Mouse (Mus musculus): ENCODE results near the gene Unc119b. TPM values are rescaled to one million over a fixed set of nuclear protein-coding genes. Genes with fewer than 3 reads are reported as not detected.
"Not testable (repeated sequence)": the region's sequence is repeated elsewhere in the genome, so short reads cannot be mapped to it uniquely, and the experiment has no call there.

Unc119b gene
- polyA plus RNA-seq, 1 experiment from 2014 or later = 8.0 TPM

GRCm38 (mm10) chr5:115118961-115119570 is 15.7 kb downstream of the Unc119b start, which contains the start of gene Acads:
Gene Acads (minus strand): TSS chr5:115119346.
- H3K27me3 ChIP-seq (ENCODE audit: insufficient read depth, low read length) = no peaks in the 10 kb centered on the region
- no peak for TF ChIP-seq CTCF (IDR thresholded peaks at IDR 0.05; ENCODE audit: low read depth)
- TF ChIP-seq EP300 (IDR thresholded peaks at IDR 0.05; ENCODE audit: low read depth) = no peak
- peak; percentile 94 for ATAC-seq
- under 1% methylated on average over 38 of the region's 39 CpGs for WGBS (ENCODE audit: insufficient replicate concordance)
- H3K4me2 ChIP-seq (ENCODE audit: low read depth, low read length) = peak within 1 kb of the TSS; percentile 96
- peak; percentile 90 for DNase-seq
- peaks cover 8% of the 10 kb centered on the region for H3K4me1 ChIP-seq (ENCODE audit: insufficient read depth)
- peak within 1 kb of the TSS; percentile 78 for H3K9ac ChIP-seq (replicated peaks)
- no peaks in the 10 kb centered on the region for H3K9me3 ChIP-seq (ENCODE audit: low read length)
- peak within 1 kb of the TSS; percentile 86 for H3K27ac ChIP-seq (ENCODE audit: low read depth)
- H3K36me3 ChIP-seq (replicated peaks; ENCODE audit: insufficient read depth, low read length) = peaks cover 11% of the 10 kb centered on the region; the same call in 1 of the 2 replicates
- peak within 1 kb of the TSS; percentile 86 for H3K4me3 ChIP-seq (ENCODE audit: low read depth, low read length)

GRCm38 (mm10) chr5:115117467-115117866 is 17.3 kb downstream of the Unc119b start:
- no peaks in the 10 kb centered on the region for H3K27me3 ChIP-seq (ENCODE audit: insufficient read depth, low read length)
- ATAC-seq (no peak), DNase-seq (peak; percentile 18)
- WGBS (ENCODE audit: insufficient replicate concordance) = 80% methylated on average over 13 of the region's 13 CpGs
- H3K9me3 ChIP-seq (ENCODE audit: low read length) = no peaks in the 10 kb centered on the region
- TF ChIP-seq CTCF (IDR thresholded peaks at IDR 0.05; ENCODE audit: low read depth) = 0 out of 2 replicates have a peak, but pooled peaks have one; percentile 14
- no peak for TF ChIP-seq EP300 (IDR thresholded peaks at IDR 0.05; ENCODE audit: low read depth)
- peaks cover 8% of the 10 kb centered on the region for H3K4me1 ChIP-seq (ENCODE audit: insufficient read depth)
- H3K9ac ChIP-seq (replicated peaks) = no peak overlapping the region
- no peak overlapping the region for H3K4me3 ChIP-seq (ENCODE audit: low read depth, low read length)
- peaks cover 8% of the 10 kb centered on the region; the same call in 1 of the 2 replicates for H3K36me3 ChIP-seq (replicated peaks; ENCODE audit: insufficient read depth, low read length)
- no peak overlapping the region for H3K27ac ChIP-seq (ENCODE audit: low read depth)
- no peak overlapping the region for H3K4me2 ChIP-seq (ENCODE audit: low read depth, low read length)

GRCm38 (mm10) chr5:115116426-115116825 is 18.3 kb downstream of the Unc119b start:
- Histone ChIP-seq H3K27ac (ENCODE audit: low read depth) (no peak overlapping the region), H3K4me1 (ENCODE audit: insufficient read depth) (peaks cover 8% of the 10 kb centered on the region), H3K36me3 (replicated peaks; ENCODE audit: insufficient read depth, low read length) (peaks cover 11% of the 10 kb centered on the region; the same call in 1 of the 2 replicates), H3K4me3 (ENCODE audit: low read depth, low read length) (no peak overlapping the region), H3K27me3 (ENCODE audit: insufficient read depth, low read length) (no peaks in the 10 kb centered on the region), H3K9ac (replicated peaks) (no peak overlapping the region), H3K9me3 (ENCODE audit: low read length) (no peaks in the 10 kb centered on the region), H3K4me2 (ENCODE audit: low read depth, low read length) (no peak overlapping the region)
- DNase-seq (peak; percentile 14), ATAC-seq (no peak)
- 83% methylated on average over 3 of the region's 3 CpGs for WGBS (ENCODE audit: insufficient replicate concordance)
- no peak for TF ChIP-seq EP300 (IDR thresholded peaks at IDR 0.05; ENCODE audit: low read depth)
- TF ChIP-seq CTCF (IDR thresholded peaks at IDR 0.05; ENCODE audit: low read depth) = peak; percentile 22; the same call in 1 of the 2 replicates

GRCm38 (mm10) chr5:115114501-115114900 is 20.3 kb downstream of the Unc119b start:
- H3K9me3 ChIP-seq (ENCODE audit: low read length) = no peaks in the 10 kb centered on the region
- H3K27ac ChIP-seq (ENCODE audit: low read depth) = no peak overlapping the region
- no peak overlapping the region for H3K9ac ChIP-seq (replicated peaks)
- H3K4me2 ChIP-seq (ENCODE audit: low read depth, low read length) = no peak overlapping the region
- no peaks in the 10 kb centered on the region for H3K27me3 ChIP-seq (ENCODE audit: insufficient read depth, low read length)
- DNase-seq (no peak), ATAC-seq (no peak)
- H3K4me1 ChIP-seq (ENCODE audit: insufficient read depth) = peaks cover 7% of the 10 kb centered on the region
- peaks cover 16% of the 10 kb centered on the region for H3K36me3 ChIP-seq (replicated peaks; ENCODE audit: insufficient read depth, low read length)
- no peak overlapping the region for H3K4me3 ChIP-seq (ENCODE audit: low read depth, low read length)
- TF ChIP-seq EP300 (IDR thresholded peaks at IDR 0.05; ENCODE audit: low read depth) = no peak
- 80% methylated on average over 8 of the region's 8 CpGs for WGBS (ENCODE audit: insufficient replicate concordance)

GRCm38 (mm10) chr5:115113244-115113643 is 21.5 kb downstream of the Unc119b start:
- WGBS (ENCODE audit: insufficient replicate concordance) = 89% methylated on average over 12 of the region's 12 CpGs
- no peak for ATAC-seq
- TF ChIP-seq EP300 (IDR thresholded peaks at IDR 0.05; ENCODE audit: low read depth) = no peak
- H3K27me3 ChIP-seq (ENCODE audit: insufficient read depth, low read length) = no peaks in the 10 kb centered on the region
- H3K36me3 ChIP-seq (replicated peaks; ENCODE audit: insufficient read depth, low read length) = peaks cover 16% of the 10 kb centered on the region
- no peaks in the 10 kb centered on the region for H3K9me3 ChIP-seq (ENCODE audit: low read length)
- peaks cover under 1% of the 10 kb centered on the region; the same call in 1 of the 2 replicates for H3K4me1 ChIP-seq (ENCODE audit: insufficient read depth)
- no peak overlapping the region for H3K4me3 ChIP-seq (ENCODE audit: low read depth, low read length)
- no peak for DNase-seq
- no peak overlapping the region for H3K4me2 ChIP-seq (ENCODE audit: low read depth, low read length)
- no peak overlapping the region for H3K9ac ChIP-seq (replicated peaks)
- H3K27ac ChIP-seq (ENCODE audit: low read depth) = no peak overlapping the region

- Histone ChIP-seq H3K36me3 (replicated peaks; ENCODE audit: insufficient read depth, low read length) (peaks cover 11% of the 10 kb centered on the region; the same call in 1 of the 2 replicates), H3K4me1 (ENCODE audit: insufficient read depth) (no peaks in the 10 kb centered on the region), H3K9me3 (ENCODE audit: low read length) (no peaks in the 10 kb centered on the region), H3K27me3 (ENCODE audit: insufficient read depth, low read length) (no peaks in the 10 kb centered on the region), H3K27ac (ENCODE audit: low read depth) (no peak overlapping the region), H3K4me2 (ENCODE audit: low read depth, low read length) (no peak overlapping the region), H3K4me3 (ENCODE audit: low read depth, low read length) (no peak overlapping the region), H3K9ac (replicated peaks) (no peak overlapping the region)
- no peak for ATAC-seq
- peak; percentile 19 for DNase-seq
- no peak for TF ChIP-seq CTCF (IDR thresholded peaks at IDR 0.05; ENCODE audit: low read depth)
- TF ChIP-seq EP300 (IDR thresholded peaks at IDR 0.05; ENCODE audit: low read depth) = no peak
- 94% methylated on average over 8 of the region's 8 CpGs for WGBS (ENCODE audit: insufficient replicate concordance)
These were observed 23.6 kb downstream of the Unc119b start for GRCm38 (mm10) chr5:115111156-115111555.

- H3K4me2 ChIP-seq (ENCODE audit: low read depth, low read length); DNase-seq; H3K9ac ChIP-seq (replicated peaks); H3K4me3 ChIP-seq (ENCODE audit: low read depth, low read length); H3K27me3 ChIP-seq (ENCODE audit: insufficient read depth, low read length); ATAC-seq; H3K9me3 ChIP-seq (ENCODE audit: low read length); H3K27ac ChIP-seq (ENCODE audit: low read depth): not testable (repeated sequence)
- H3K36me3 ChIP-seq (replicated peaks; ENCODE audit: insufficient read depth, low read length) = peaks cover 16% of the 10 kb centered on the region
- WGBS (ENCODE audit: insufficient replicate concordance) = 94% methylated on average over 23 of the region's 23 CpGs
- H3K4me1 ChIP-seq (ENCODE audit: insufficient read depth) = peaks cover 13% of the 10 kb centered on the region
These were observed 31.5 kb downstream of the Unc119b start for GRCm38 (mm10) chr5:115103253-115103652.

Measured in liver, postnatal 0 days (tissue).